Mouse (Mus musculus) thymus, adult 2 months (tissue): ENCODE results near the gene Ttc7.

ENCODE experiments used
- CTCF ChIP-seq: fragments of 200-500 bp; IDR thresholded peaks from 2 replicates; pipeline ENCODE4 v1.5.1; 2012; ENCODE audit warnings: mild to moderate bottlenecking, control low read depth, low read length, moderate library complexity, borderline replicate concordance; ENCODE audit not compliant: control insufficient read depth, poor library complexity, insufficient read depth; ENCODE audit errors: extremely low read depth
- POLR2A ChIP-seq: fragments of 200-500 bp; IDR thresholded peaks from 2 replicates; pipeline ENCODE4 v1.6.1; 2012; ENCODE audit warnings: mild to moderate bottlenecking, low read length, control low read depth, moderate library complexity; ENCODE audit not compliant: control insufficient read depth, poor library complexity, insufficient read depth; ENCODE audit errors: extremely low read depth

DNA sequence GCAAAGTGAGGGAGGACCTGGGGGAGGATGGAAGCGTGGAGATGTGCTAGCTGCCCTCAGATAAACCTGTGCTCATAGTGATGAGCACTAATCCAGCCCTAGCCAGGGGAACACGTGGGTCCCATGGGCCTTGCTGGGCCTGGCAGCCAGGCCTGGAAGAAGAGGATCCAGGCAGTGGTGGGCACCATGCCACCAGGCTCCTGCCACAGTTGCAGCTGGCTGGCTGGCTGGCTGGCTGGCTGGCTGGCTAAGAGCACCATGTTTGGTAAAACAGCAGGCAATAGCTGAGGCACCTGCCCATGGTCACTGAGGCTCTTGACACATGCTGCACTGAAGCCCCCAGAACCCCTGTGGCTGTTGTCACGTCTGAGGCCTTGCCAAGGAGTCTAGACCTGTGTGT lies 85.0 kb downstream of the Ttc7 start:
- TF ChIP-seq POLR2A: no peak
- no peak for TF ChIP-seq CTCF
